Comparison of ENCODE assay signal across 13 mouse cellular contexts in genomic region chr4:103158781-103159180, GRCm38 (mm10). TPM values are rescaled to one million over a fixed set of nuclear protein-coding genes. Genes with fewer than 3 reads are reported as not detected.
A peak's percentile ranks its signal among the peaks of the same experiment; 100 is the strongest.
DNase-seq lines count a peak whose midpoint lies in the region.
"Had no signal": no experiment of that assay in that cellular context is flagged by ENCODE, and none has a peak within 500 bp of the region (broad histone marks: within the 10 kb centered on the region; RNA-seq: fewer than 3 reads in every experiment).

No protein-coding gene starts in this region.

- peak; percentile 65 for DNase-seq in heart, adult 11 months
- no peak for DNase-seq in heart, adult 8-10 months (ENCODE audit: low spot score)
- DNase-seq: adrenal gland, adult 2 months; adrenal gland, adult 8-10 months; adrenal gland, postnatal 10 days; adrenal gland, postnatal 14 days; adrenal gland, postnatal 25 days; adrenal gland, postnatal 36 days; B cell, adult 2 months; cerebellum, adult 11 months; cerebellum, adult 11-12 months; cerebellum, adult 18-20 months; cerebellum, adult 2 months had no signal

RNA-seq across cellular contexts. Expression of gene Wdr78, which starts 44.4 kb away (rescaled TPM):
- 1 to 10 TPM in 1 of 4 experiments, under 1 TPM in 3; 0.73 to 1.1 (median 0.83) TPM for total RNA-seq in heart, adult 8-10 months (2022)

RNA-seq across cellular contexts. Expression of gene Mier1, which starts 44.6 kb away (rescaled TPM):
- 10 to 100 TPM; 27.8 to 32.0 (median 29.6) TPM for total RNA-seq in heart, adult 8-10 months (2022)

RNA-seq across cellular contexts. Expression of gene Slc35d1, which starts 56.2 kb away (rescaled TPM):
- 1 to 10 TPM; 6.6 to 9.8 (median 8.6) TPM for total RNA-seq in heart, adult 8-10 months (2022)
